Mouse (Mus musculus): ENCODE measurements around the gene Prr12.

DNA sequence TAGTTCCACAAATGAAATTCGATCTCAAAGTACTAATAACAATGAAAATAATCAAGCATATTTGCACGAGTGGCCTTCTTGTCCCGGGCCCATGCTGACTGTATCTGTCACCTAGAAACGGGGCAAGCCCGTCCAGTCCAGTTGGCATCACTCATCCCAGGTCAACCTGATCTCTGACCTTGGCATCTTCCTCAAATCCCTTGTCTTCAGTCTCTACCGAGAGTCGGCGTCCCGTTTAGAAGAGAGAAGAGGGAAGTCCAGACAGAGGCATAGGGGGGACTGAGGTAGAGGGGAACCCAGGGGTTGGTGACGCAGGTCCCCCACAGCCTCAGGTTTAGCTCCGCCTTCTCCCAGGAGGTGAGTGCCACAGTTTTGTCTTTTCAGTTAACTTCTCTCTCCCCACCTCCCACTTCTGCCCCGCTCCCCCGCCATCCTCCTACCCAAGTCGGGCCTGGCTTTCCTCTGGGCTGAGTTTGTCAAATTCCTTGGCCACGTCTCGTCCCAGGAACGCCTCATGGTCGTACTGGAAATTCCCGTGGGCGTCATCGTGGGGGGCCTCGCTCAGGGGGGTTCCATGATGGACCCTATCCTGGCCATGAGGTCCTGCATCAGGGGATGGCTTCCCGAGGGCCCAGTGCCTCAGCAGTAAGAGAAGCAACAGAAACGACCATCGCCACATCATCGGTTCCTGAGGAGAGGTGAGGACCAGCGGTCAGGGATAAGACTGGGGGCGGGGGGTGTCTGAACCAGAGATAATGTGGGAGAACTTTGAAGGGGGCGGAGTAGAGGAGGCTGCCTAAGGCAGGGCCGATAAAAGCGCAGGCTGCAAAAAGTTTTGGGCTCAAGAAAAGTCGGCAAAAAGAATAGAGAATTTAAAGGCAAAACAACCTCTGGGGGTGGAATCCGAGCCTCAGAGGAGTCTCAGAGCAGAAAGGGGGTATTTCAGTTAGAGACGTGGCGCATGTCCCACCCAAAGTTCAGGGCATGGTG, 38.6 kb upstream of the Prr12 start:
- no peak for TF ChIP-seq CTCF (IDR thresholded peaks at IDR 0.05; ENCODE audit: extremely low read depth, insufficient read depth, insufficient read length, insufficient replicate concordance)
- no peak for TF ChIP-seq POLR2A (IDR thresholded peaks at IDR 0.05; ENCODE audit: low read depth, low read length)
